Mouse (Mus musculus) heart, embryonic 16.5 days (tissue): ENCODE data around the gene Hoxd9. TPM values are rescaled to one million over a fixed set of nuclear protein-coding genes. Genes with fewer than 3 reads are reported as not detected.
A peak's percentile ranks its signal among the peaks of the same experiment; 100 is the strongest.

Experiments used
- ATAC-seq: fragments of 200-750 bp; cut with Nextera tagmentation; replicated peaks from 2 replicates; pipeline ENCODE4 v1.8.0; 2017; ENCODE audit warnings: moderate number of reproducible peaks; ENCODE audit not compliant: insufficient read depth, low FRiP score; ENCODE audit errors: extremely low read depth
- H3K27ac ChIP-seq: fragments of 300-500 bp; sonication (generic); 2 replicates; pipeline ENCODE4 v1.5.1; 2014; ENCODE audit warnings: mild to moderate bottlenecking, low read length, control low read depth, moderate library complexity
- H3K27me3 ChIP-seq: fragments of 300-500 bp; sonication (generic); 2 replicates; pipeline ENCODE4 v1.6.1; 2014; ENCODE audit warnings: low read length, mixed read lengths; ENCODE audit not compliant: control insufficient read depth, insufficient read depth
- H3K36me3 ChIP-seq: fragments of 300-500 bp; sonication (generic); 2 replicates; pipeline ENCODE4 v1.6.1; 2014; ENCODE audit not compliant: control insufficient read depth, insufficient read depth
- H3K4me1 ChIP-seq: fragments of 300-500 bp; sonication (generic); 2 replicates; pipeline ENCODE4 v1.6.1; 2014; ENCODE audit warnings: low read length, mixed read lengths; ENCODE audit not compliant: control insufficient read depth, insufficient read depth
- H3K4me2 ChIP-seq: fragments of 300-500 bp; sonication (generic); 2 replicates; pipeline ENCODE4 v1.6.1; 2014; ENCODE audit warnings: low read depth, mild to moderate bottlenecking, control low read depth, low read length
- H3K4me3 ChIP-seq: fragments of 300-500 bp; sonication (generic); 2 replicates; pipeline ENCODE4 v1.5.1; 2014; ENCODE audit warnings: mild to moderate bottlenecking, control low read depth, low read length
- H3K9ac ChIP-seq: fragments of 300-500 bp; sonication (generic); 2 replicates; pipeline ENCODE4 v1.6.1; 2014; ENCODE audit warnings: low read length, control low read depth
- H3K9me3 ChIP-seq: fragments of 300-500 bp; sonication (generic); replicated peaks from 2 replicates; pipeline ENCODE4 v1.6.1; 2016; ENCODE audit warnings: low read length; ENCODE audit not compliant: control insufficient read depth
- WGBS: fragments of 180-500 bp; shearing (Covaris S2); extraction: QIAGEN DNeasy Blood & Tissue Kit; methylation state at CpG from one replicate; pipeline ENCODE4 v1.1.7; 2014; 5-methylcytosine and 5-hydroxymethylcytosine counted together
- polyA plus RNA-seq: library from polyadenylated mRNA; unstranded; fragments of >200 nt; fragmentation: Nextera tagmentation; extraction: Ambion mirVana; gene quantifications from 2 replicates; pipeline ENCODE4 v1.2.1, GENCODE M21; 2015

The Hoxd9 gene
- 0.11 and 0.21 TPM in 2 replicates for polyA plus RNA-seq

GRCm38 (mm10) chr2:74697567-74698121, at the start of gene Hoxd9:
Gene Hoxd9, plus strand, starts transcription at chr2:74697727.
- Histone ChIP-seq H3K27ac (no peak within 1 kb of the TSS), H3K36me3 (no peaks in the 10 kb centered on the region), H3K4me3 (peak within 1 kb of the TSS; percentile 44), H3K27me3 (peaks cover 91% of the 10 kb centered on the region), H3K4me1 (peaks cover 7% of the 10 kb centered on the region; the same call in 1 of the 2 replicates), H3K4me2 (peak within 1 kb of the TSS; percentile 65), H3K9ac (no peak within 1 kb of the TSS), H3K9me3 (no peaks in the 10 kb centered on the region)
- peak; percentile 28 for ATAC-seq
- WGBS = under 1% methylated on average over 43 of the region's 43 CpGs

GRCm38 (mm10) chr2:74652996-74653340, 44.6 kb upstream of the Hoxd9 start:
- no peak overlapping the region for H3K9ac ChIP-seq
- H3K4me3 ChIP-seq = no peak overlapping the region
- no peaks in the 10 kb centered on the region for H3K36me3 ChIP-seq
- H3K27ac ChIP-seq = no peak overlapping the region
- no peak overlapping the region for H3K4me2 ChIP-seq
- 38% methylated on average over 2 of the region's 2 CpGs for WGBS
- peaks cover 9% of the 10 kb centered on the region for H3K4me1 ChIP-seq
- no peaks in the 10 kb centered on the region for H3K9me3 ChIP-seq
- peaks cover 87% of the 10 kb centered on the region for H3K27me3 ChIP-seq
- ATAC-seq = no peak

DNA sequence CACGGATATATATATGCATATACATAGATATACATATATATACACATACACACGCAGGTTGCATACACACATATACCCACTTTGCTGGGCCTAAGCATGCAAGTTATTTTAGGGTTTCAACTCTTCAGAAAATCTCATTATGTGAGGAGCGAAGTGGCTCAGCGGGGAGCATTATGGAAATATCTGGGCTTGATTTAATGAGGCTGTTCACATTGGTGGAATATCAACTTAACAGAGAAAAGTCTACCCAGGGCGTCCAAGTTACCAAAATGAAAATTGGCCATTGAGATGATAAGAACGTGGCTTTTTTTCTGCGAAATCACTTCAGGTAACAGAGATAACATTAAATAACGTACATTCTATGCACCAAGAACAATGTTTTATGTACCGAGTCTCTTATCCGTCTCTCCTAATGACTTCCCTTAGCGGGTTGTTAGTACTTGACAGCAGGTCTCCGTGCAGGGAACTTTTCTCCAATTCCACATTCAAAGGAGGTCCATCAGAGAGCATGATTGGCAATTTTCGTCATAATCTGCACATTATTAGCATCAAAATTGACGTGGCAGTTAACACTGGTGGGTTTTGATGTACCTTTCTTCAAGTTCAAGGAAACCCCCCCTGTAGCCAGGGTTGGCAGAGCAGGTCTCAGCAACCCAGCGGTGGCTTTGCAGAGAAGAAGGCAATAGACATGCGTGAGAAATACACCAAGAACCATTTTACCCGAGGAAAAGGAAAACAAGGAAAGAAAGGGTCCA, 43.6 kb upstream of the Hoxd9 start:
- 14% methylated on average over 17 of the region's 17 CpGs for WGBS
- no peaks in the 10 kb centered on the region for H3K9me3 ChIP-seq
- no peak for ATAC-seq
- H3K27ac ChIP-seq = no peak overlapping the region
- H3K4me3 ChIP-seq = no peak overlapping the region
- no peaks in the 10 kb centered on the region for H3K36me3 ChIP-seq
- peaks cover 12% of the 10 kb centered on the region for H3K4me1 ChIP-seq
- H3K4me2 ChIP-seq = no peak overlapping the region
- peaks cover 82% of the 10 kb centered on the region for H3K27me3 ChIP-seq
- no peak overlapping the region for H3K9ac ChIP-seq

DNA sequence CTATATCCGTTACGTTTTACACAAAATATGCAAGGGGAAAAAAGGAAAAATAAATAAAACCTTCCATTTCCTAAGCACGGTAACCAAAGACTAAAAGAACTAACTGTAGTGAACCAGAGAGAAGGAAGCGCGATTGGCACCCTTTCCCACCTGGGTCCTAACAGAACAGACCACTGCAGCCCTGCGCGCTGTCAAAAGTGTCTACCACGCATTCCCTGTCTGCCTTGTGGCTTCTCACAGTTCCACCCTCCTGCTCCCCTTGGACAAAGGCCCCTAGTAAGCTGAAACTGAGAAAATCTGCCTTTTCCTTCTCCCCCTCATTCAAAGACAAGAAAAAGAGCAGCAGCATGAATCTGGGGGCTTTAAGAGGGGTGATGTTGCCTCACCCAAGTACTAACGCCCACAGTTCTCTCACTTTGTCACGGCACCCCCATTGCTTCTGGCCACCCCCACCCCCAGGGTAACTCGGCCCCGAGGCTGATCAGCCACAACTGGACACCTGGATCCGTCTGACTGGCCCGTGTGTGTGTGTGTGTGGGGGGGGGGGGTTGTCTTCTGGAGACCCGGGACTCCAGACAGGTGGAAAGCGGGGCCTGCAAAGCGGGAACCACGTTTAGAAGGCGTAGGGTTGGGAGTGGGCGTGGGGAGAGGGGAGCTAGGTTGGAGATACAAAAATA, 42.6 kb upstream of the Hoxd9 start:
- H3K36me3 ChIP-seq = no peaks in the 10 kb centered on the region
- H3K4me2 ChIP-seq = no peak overlapping the region
- peaks cover 80% of the 10 kb centered on the region for H3K27me3 ChIP-seq
- 4% methylated on average over 20 of the region's 20 CpGs for WGBS
- H3K27ac ChIP-seq = no peak overlapping the region
- no peak overlapping the region for H3K4me3 ChIP-seq
- H3K4me1 ChIP-seq = peaks cover 13% of the 10 kb centered on the region
- H3K9ac ChIP-seq = no peak overlapping the region
- H3K9me3 ChIP-seq = no peaks in the 10 kb centered on the region
- ATAC-seq = no peak

- H3K27ac ChIP-seq = no peak overlapping the region
- peaks cover 79% of the 10 kb centered on the region for H3K27me3 ChIP-seq
- ATAC-seq = no peak
- peaks cover 13% of the 10 kb centered on the region for H3K4me1 ChIP-seq
- peak overlapping the region; percentile 46 for H3K4me3 ChIP-seq
- WGBS = under 1% methylated on average over 35 of the region's 47 CpGs
- H3K9ac ChIP-seq = no peak overlapping the region
- H3K9me3 ChIP-seq = no peaks in the 10 kb centered on the region
- no peaks in the 10 kb centered on the region for H3K36me3 ChIP-seq
- H3K4me2 ChIP-seq = peak overlapping the region; percentile 61
Observed at GRCm38 (mm10) chr2:74655420-74655781, 42.1 kb upstream of the Hoxd9 start.

- no peak overlapping the region for H3K9ac ChIP-seq
- no peak for ATAC-seq
- H3K4me2 ChIP-seq = peak overlapping the region; percentile 61
- H3K9me3 ChIP-seq = no peaks in the 10 kb centered on the region
- peaks cover 13% of the 10 kb centered on the region for H3K4me1 ChIP-seq
- under 1% methylated on average over 58 of the region's 69 CpGs for WGBS
- H3K36me3 ChIP-seq = no peaks in the 10 kb centered on the region
- H3K4me3 ChIP-seq = peak overlapping the region; percentile 46
- peaks cover 79% of the 10 kb centered on the region for H3K27me3 ChIP-seq
- H3K27ac ChIP-seq = no peak overlapping the region
Observed at GRCm38 (mm10) chr2:74655821-74656631, 41.5 kb upstream of the Hoxd9 start.

- H3K27me3 ChIP-seq = peaks cover 81% of the 10 kb centered on the region
- WGBS = 6% methylated on average over 4 of the region's 4 CpGs
- H3K27ac ChIP-seq = no peak overlapping the region
- no peak overlapping the region for H3K4me3 ChIP-seq
- H3K9me3 ChIP-seq = no peaks in the 10 kb centered on the region
- no peaks in the 10 kb centered on the region for H3K36me3 ChIP-seq
- ATAC-seq = no peak
- H3K4me1 ChIP-seq = peaks cover 15% of the 10 kb centered on the region
- no peak overlapping the region for H3K9ac ChIP-seq
- no peak overlapping the region for H3K4me2 ChIP-seq
Observed at GRCm38 (mm10) chr2:74656632-74657021, 40.9 kb upstream of the Hoxd9 start.

- 3% methylated on average over 62 of the region's 62 CpGs for WGBS
- Histone ChIP-seq H3K4me3 (peak overlapping the region; percentile 14; the same call in 1 of the 2 replicates), H3K9ac (no peak overlapping the region), H3K36me3 (no peaks in the 10 kb centered on the region), H3K4me2 (peak overlapping the region; percentile 12), H3K27me3 (peaks cover 81% of the 10 kb centered on the region), H3K27ac (no peak overlapping the region), H3K9me3 (no peaks in the 10 kb centered on the region), H3K4me1 (peaks cover 16% of the 10 kb centered on the region)
- ATAC-seq = no peak
Observed at GRCm38 (mm10) chr2:74657251-74658023, 40.1 kb upstream of the Hoxd9 start.
